Mouse (Mus musculus): Measurements from ENCODE around the gene Palld.

DNA sequence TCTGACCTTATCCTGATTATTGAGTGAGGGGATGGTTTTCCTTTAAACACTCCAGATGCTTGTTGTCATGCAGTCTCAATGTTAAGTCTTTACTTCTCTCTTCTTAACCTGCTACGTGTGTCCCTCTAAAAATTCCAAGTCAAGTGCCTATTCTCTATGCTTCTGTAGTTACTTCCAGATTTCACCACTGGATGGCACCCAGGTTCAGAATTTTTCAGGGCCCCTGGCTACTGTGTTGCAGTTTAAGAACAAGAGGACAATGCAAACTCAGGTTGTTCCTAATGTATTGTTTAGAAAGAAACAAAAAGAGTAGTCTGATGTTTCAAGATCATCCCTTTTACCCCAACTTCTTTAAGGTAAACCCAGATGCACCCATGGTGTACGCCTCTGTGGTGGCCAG is 8.4 kb downstream of the Palld start:
- TF ChIP-seq CTCF (conservative IDR thresholded peaks at IDR 0.05; ENCODE audit: low read length) (peak; percentile 45), NANOG (IDR thresholded peaks at IDR 0.05; ENCODE audit: borderline replicate concordance, low read length) (no peak)

Measured in E14TG2a.4 (cell line).